Mouse (Mus musculus) lung, postnatal 0 days (tissue): ENCODE results near the gene Ly6g6e.

Experiments used
- CTCF ChIP-seq: IDR thresholded peaks from 2 replicates; pipeline ENCODE4 v1.5.1; 2016; ENCODE audit warnings: antibody characterized with exemption, mild to moderate bottlenecking
- EP300 ChIP-seq: IDR thresholded peaks from 2 replicates; pipeline ENCODE4 v1.6.1; 2016; ENCODE audit warnings: antibody characterized with exemption, mild to moderate bottlenecking, control low read depth

DNA sequence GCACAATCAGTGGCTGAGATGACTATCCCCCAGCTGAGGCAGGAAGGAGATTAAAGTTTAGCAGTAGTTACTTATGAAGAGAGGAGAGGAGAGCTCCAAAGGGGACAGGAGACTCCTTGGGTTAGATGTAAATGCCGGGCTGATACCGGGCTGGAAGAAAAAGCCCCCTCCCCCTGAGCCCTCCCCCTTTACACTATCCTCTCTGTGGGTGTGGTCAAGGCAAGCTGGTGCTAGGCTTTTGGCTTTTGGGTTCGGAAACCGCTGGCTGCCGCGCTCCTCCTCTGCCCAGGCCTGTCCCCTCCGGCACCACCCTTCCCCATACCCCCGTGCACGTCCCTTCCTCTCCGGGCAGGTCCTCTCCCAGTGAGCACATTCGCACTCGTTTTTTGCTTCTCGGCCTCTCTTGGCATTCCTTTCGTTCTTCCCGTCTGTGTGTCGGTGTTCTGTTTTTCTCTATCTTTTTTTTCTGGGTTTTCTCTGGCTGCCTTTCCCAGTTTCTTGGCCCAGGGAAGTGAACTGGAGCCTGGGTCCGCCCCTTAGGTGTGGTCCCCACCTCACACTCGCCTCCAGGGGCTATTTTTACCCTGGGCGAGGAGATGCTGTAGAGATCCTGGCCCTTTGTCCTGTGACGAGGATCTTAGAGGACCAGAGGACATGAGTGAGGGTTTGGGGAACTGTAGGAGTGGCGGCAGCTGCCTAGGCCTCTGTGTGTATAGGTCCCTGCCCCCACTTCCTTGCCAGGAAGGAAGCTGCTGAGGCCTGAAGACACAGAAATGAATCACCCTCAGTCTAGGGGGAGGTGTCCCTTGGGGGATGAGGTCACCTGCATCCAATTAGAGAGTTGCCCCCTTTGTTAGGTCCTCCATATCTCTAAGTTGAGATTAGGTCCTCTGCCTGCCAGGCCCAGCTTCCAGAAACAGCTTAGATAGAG, 25.3 kb upstream of the Ly6g6e start:
- TF ChIP-seq EP300 (peak; percentile 81), CTCF (no peak; the same call in 1 of the 2 replicates)
